Mouse (Mus musculus) kidney, postnatal 14 days (tissue): ENCODE results near the gene Hist1h4h.
A peak's percentile ranks its signal among the peaks of the same experiment; 100 is the strongest.

ENCODE experiments used
- DNase-seq: peaks from one replicate; pipeline ENCODE4 v3.0.0; 2022; ENCODE audit warnings: mixed read lengths

Gene Hist1h4h

GRCm38 (mm10) chr13:23530901-23531875 lies at the start of gene Hist1h4h:
Gene Hist1h4h (plus strand): TSS chr13:23531050.
- DNase-seq = peak; percentile 98

- DNase-seq = no peak
Observed at GRCm38 (mm10) chr13:23483153-23483552, 47.7 kb upstream of the Hist1h4h start.

- no peak for DNase-seq
Observed at GRCm38 (mm10) chr13:23485271-23485670, 45.6 kb upstream of the Hist1h4h start.

GRCm38 (mm10) chr13:23488400-23489322 lies 42.2 kb upstream of the Hist1h4h start, which contains the start of gene Btn2a2:
Gene Btn2a2 (minus strand): TSS chr13:23488857.
- peak; percentile 81 for DNase-seq

- DNase-seq = no peak
Observed at GRCm38 (mm10) chr13:23490863-23491262, 40.0 kb upstream of the Hist1h4h start.

GRCm38 (mm10) chr13:23491263-23491662 lies 39.6 kb upstream of the Hist1h4h start:
- no peak for DNase-seq

- DNase-seq = no peak
Observed at GRCm38 (mm10) chr13:23491990-23492389, 38.9 kb upstream of the Hist1h4h start.

- no peak for DNase-seq
Observed at GRCm38 (mm10) chr13:23495526-23495925, 35.3 kb upstream of the Hist1h4h start.

- no peak for DNase-seq
Observed at GRCm38 (mm10) chr13:23497656-23498321, 33.1 kb upstream of the Hist1h4h start.

GRCm38 (mm10) chr13:23498653-23499052 lies 32.2 kb upstream of the Hist1h4h start:
- no peak for DNase-seq

- no peak for DNase-seq
Observed at GRCm38 (mm10) chr13:23499943-23500342, 30.9 kb upstream of the Hist1h4h start.

- DNase-seq = peak; percentile 26
Observed at GRCm38 (mm10) chr13:23500424-23501200, 30.2 kb upstream of the Hist1h4h start.

GRCm38 (mm10) chr13:23501511-23501910 lies 29.3 kb upstream of the Hist1h4h start:
- no peak for DNase-seq

GRCm38 (mm10) chr13:23502031-23502567 lies 28.8 kb upstream of the Hist1h4h start:
- no peak for DNase-seq

- DNase-seq = no peak
Observed at GRCm38 (mm10) chr13:23502916-23503315, 27.9 kb upstream of the Hist1h4h start.

GRCm38 (mm10) chr13:23503797-23504196 lies 27.1 kb upstream of the Hist1h4h start:
- DNase-seq = no peak

GRCm38 (mm10) chr13:23505662-23506345 lies 25.0 kb upstream of the Hist1h4h start:
- DNase-seq = no peak

- DNase-seq = no peak
Observed at GRCm38 (mm10) chr13:23506351-23506750, 24.5 kb upstream of the Hist1h4h start.

GRCm38 (mm10) chr13:23506819-23507515 lies 23.9 kb upstream of the Hist1h4h start:
- no peak for DNase-seq

GRCm38 (mm10) chr13:23510127-23510526 lies 20.7 kb upstream of the Hist1h4h start:
- no peak for DNase-seq
